Mouse (Mus musculus) megakaryocyte, embryonic 14.5 days (primary cell): ENCODE data around the gene Fastk. TPM values are rescaled to one million over a fixed set of nuclear protein-coding genes. Genes with fewer than 3 reads are reported as not detected.
A peak's percentile ranks its signal among the peaks of the same experiment; 100 is the strongest.
"Not testable (repeated sequence)": the region's sequence is repeated elsewhere in the genome, so short reads cannot be mapped to it uniquely, and the experiment has no call there.

Source experiments
- H3K27me3 ChIP-seq: replicated peaks from 2 replicates; pipeline ENCODE3; 2012; ENCODE audit warnings: inconsistent platforms
- H3K36me3 ChIP-seq: replicated peaks from 2 replicates; pipeline ENCODE3; 2012; ENCODE audit warnings: low read length, inconsistent platforms, mixed read lengths
- H3K4me1 ChIP-seq: 2 replicates; pipeline ENCODE4 v1.6.1; 2012; ENCODE audit warnings: inconsistent platforms
- H3K4me3 ChIP-seq: replicated peaks from 2 replicates; pipeline ENCODE3; 2012; ENCODE audit warnings: moderate library complexity, mild to moderate bottlenecking, inconsistent platforms
- H3K9me3 ChIP-seq: 2 replicates; pipeline ENCODE4 v1.6.1; 2012; ENCODE audit warnings: inconsistent platforms
- FLI1 ChIP-seq: IDR thresholded peaks from 2 replicates; pipeline ENCODE4 v1.6.1; 2012; ENCODE audit warnings: low read length, inconsistent platforms, mixed read lengths
- GATA1 ChIP-seq: IDR thresholded peaks from 3 replicates; pipeline ENCODE4 v1.6.1; 2012; ENCODE audit warnings: mixed read lengths, low read length, inconsistent platforms, borderline replicate concordance
- polyA plus RNA-seq: library from polyadenylated mRNA; stranded (reverse); fragments of >175 nt; gene quantifications from 2 replicates; pipeline ENCODE4 v1.2.3, GENCODE M21; 2012; ENCODE audit warnings: low replicate concordance; ENCODE audit not compliant: insufficient read depth

The Fastk gene
- polyA plus RNA-seq, 1 experiment = 216 TPM

GRCm38 (mm10) chr5:24408651-24409050 is 36.4 kb downstream of the Fastk start:
- H3K4me3 ChIP-seq = no peak overlapping the region
- H3K27me3 ChIP-seq = peaks cover 85% of the 10 kb centered on the region
- peaks cover 62% of the 10 kb centered on the region for H3K36me3 ChIP-seq
- TF ChIP-seq FLI1 (no peak), GATA1 (no peak)
- H3K4me1 ChIP-seq = peaks cover 46% of the 10 kb centered on the region
- H3K9me3 ChIP-seq = no peaks in the 10 kb centered on the region

GRCm38 (mm10) chr5:24405389-24405876 is 39.7 kb downstream of the Fastk start:
- TF ChIP-seq GATA1 = no peak
- TF ChIP-seq FLI1 = no peak
- Histone ChIP-seq H3K4me3 (no peak overlapping the region), H3K4me1 (peaks cover 28% of the 10 kb centered on the region), H3K9me3 (no peaks in the 10 kb centered on the region), H3K27me3 (peaks cover 71% of the 10 kb centered on the region), H3K36me3 (peaks cover 88% of the 10 kb centered on the region)

- TF ChIP-seq FLI1 (no peak), GATA1 (no peak)
- H3K36me3 ChIP-seq = peaks cover 92% of the 10 kb centered on the region
- peaks cover 70% of the 10 kb centered on the region for H3K27me3 ChIP-seq
- peaks cover 28% of the 10 kb centered on the region for H3K4me1 ChIP-seq
- H3K4me3 ChIP-seq = no peak overlapping the region
- H3K9me3 ChIP-seq = no peaks in the 10 kb centered on the region
Observed at GRCm38 (mm10) chr5:24404594-24405360, 40.3 kb downstream of the Fastk start.

- Histone ChIP-seq H3K4me1 (peaks cover 37% of the 10 kb centered on the region), H3K36me3 (peaks cover 65% of the 10 kb centered on the region), H3K27me3 (peaks cover 45% of the 10 kb centered on the region), H3K4me3 (no peak overlapping the region), H3K9me3 (no peaks in the 10 kb centered on the region)
- TF ChIP-seq FLI1 (no peak), GATA1 (no peak)
Observed at GRCm38 (mm10) chr5:24401969-24402368, 43.1 kb downstream of the Fastk start.

GRCm38 (mm10) chr5:24400911-24401605 is 44.0 kb downstream of the Fastk start:
- TF ChIP-seq GATA1 = no peak
- no peak for TF ChIP-seq FLI1
- no peaks in the 10 kb centered on the region for H3K9me3 ChIP-seq
- peaks cover 36% of the 10 kb centered on the region for H3K27me3 ChIP-seq
- no peak overlapping the region for H3K4me3 ChIP-seq
- H3K4me1 ChIP-seq = peaks cover 33% of the 10 kb centered on the region
- H3K36me3 ChIP-seq = peaks cover 56% of the 10 kb centered on the region

- peaks cover 49% of the 10 kb centered on the region for H3K36me3 ChIP-seq
- peaks cover 26% of the 10 kb centered on the region for H3K4me1 ChIP-seq
- no peak for TF ChIP-seq FLI1
- no peak for TF ChIP-seq GATA1
- H3K4me3 ChIP-seq = no peak overlapping the region
- H3K27me3 ChIP-seq = peaks cover 32% of the 10 kb centered on the region
- H3K9me3 ChIP-seq = no peaks in the 10 kb centered on the region
Observed at GRCm38 (mm10) chr5:24400362-24400761, 44.7 kb downstream of the Fastk start.

- H3K4me3 ChIP-seq = no peak overlapping the region
- H3K27me3 ChIP-seq = peaks cover 32% of the 10 kb centered on the region
- peaks cover 23% of the 10 kb centered on the region for H3K4me1 ChIP-seq
- H3K36me3 ChIP-seq = peaks cover 49% of the 10 kb centered on the region
- no peak for TF ChIP-seq GATA1
- TF ChIP-seq FLI1 = no peak
- no peaks in the 10 kb centered on the region for H3K9me3 ChIP-seq
Observed at GRCm38 (mm10) chr5:24399686-24400085, 45.4 kb downstream of the Fastk start.

- H3K9me3 ChIP-seq, H3K4me3 ChIP-seq: not testable (repeated sequence)
- peaks cover 38% of the 10 kb centered on the region for H3K4me1 ChIP-seq
- peaks cover 16% of the 10 kb centered on the region for H3K36me3 ChIP-seq
- peaks cover 15% of the 10 kb centered on the region for H3K27me3 ChIP-seq
Observed at GRCm38 (mm10) chr5:24396254-24396653, 48.8 kb downstream of the Fastk start.

GRCm38 (mm10) chr5:24394165-24394894 is 50.8 kb downstream of the Fastk start:
- Histone ChIP-seq H3K9me3 (no peaks in the 10 kb centered on the region), H3K4me3 (peak overlapping the region; percentile 94), H3K27me3 (peaks cover 3% of the 10 kb centered on the region), H3K4me1 (peaks cover 51% of the 10 kb centered on the region), H3K36me3 (no peaks in the 10 kb centered on the region)
- no peak for TF ChIP-seq FLI1
- TF ChIP-seq GATA1 = no peak
